Mouse (Mus musculus): Measurements from ENCODE around the gene Sash1.

The Sash1 gene

DNA sequence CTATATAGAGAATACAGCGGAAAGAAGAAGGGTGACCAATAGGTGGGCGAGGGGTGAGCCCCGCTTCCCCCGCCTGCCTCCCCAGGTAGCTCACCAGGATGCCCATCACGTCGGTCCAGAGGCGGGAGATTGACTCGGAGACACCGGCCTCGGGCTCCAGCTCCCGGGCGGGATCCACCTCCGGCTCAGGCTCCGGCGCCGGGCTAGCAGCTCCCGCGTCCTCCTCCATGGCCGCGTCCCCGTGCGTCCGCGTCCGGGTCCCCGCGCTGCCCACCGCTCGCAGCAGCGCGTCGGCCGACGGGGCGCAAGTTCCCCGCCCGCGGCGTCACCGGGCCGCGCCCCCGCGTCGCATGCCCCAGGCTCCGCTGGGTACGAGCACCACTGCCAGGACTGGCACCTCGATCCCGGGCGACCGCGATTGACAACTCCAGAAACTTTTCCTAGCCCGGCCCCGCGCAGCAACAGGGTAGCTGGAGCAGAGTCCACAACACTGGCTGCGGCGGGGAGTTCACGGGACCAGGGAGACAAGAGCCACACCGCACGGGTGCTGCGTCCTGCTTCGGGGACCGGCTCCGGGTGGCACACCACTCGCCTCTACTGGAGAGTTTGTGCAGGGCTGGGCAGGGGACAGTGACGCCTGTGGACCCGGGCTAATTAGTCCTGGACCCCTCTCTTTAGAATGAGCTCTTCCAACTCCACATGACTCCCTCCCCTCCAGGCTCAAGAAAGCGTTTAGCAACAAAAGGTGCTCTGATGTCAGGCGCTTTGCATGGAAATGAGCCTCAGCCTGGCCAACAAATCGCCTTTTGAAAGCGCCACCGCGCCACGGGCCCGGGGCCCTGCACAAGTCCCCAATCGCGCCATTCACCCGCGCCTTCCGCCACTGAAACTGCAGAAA, at the start of gene Sash1:
TSS of gene Sash1 (minus strand) at position 441 of the 898 bp plus-strand sequence.
- in situ Hi-C loops (cut with MseI, MboI) = no loop called here

DNA sequence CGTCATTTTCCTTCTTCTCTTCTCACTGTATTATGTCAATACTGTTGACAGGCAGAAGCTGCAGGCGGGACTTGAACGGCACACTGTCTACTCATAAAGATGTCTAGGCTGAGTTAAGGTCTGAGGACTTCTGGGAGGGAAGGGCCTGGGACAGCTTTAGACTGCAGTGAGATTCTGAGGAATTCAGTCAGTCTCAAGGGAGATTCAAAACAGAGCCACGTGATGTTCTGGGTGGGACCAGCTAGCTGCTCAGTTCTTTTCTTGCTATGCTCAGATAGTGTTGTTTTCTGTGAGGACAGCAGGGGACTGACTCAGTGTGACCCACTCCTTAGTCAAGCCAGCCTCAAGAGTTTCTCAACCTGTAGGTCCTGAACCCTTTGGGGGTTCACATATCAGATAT, 49.7 kb upstream of the Sash1 start:
- in situ Hi-C loops (cut with MseI, MboI) = no loop called here

DNA sequence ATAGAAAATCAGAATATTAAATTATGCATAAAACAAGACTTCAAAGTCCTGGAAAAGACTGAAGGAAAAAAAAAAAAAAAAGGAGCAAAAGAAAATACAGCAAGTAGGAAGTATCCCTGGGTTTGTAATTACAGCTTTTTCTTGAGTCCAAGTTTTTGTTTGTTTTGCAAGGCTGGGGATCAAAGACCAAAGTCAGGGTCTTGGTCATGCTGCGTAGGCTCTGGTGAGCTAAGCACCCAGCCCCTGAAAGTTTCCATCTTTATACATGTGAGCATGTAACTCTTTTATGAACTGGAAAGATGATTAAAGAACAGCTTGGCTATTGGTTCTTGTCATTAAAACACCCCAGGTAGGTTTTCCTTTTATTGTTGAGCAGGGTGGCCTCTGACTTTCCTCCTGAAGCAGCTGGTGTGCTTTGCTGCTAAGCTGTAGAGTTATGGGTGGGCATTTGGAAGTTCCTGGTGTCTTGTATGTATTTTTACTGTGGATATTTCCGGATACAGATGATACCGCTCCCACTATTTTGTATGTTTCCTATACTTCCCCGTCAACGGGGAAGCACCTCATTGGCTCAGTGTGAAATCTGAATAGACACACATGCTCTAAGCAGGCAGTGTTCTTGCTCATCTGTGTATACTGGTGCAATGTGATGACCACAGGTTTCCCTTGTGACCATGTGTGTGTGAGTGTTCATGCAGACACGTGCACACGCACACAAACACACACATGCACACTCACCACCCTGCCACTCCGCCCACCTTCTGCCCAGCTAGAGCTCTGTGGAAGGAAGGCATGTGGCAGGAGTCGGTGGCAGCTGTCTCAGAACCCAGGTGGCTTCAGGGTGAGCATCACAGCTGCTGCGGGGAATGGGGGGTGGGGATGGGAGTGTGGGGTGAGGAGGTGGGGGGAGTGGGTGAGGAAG, 47.8 kb upstream of the Sash1 start:
- in situ Hi-C loops (cut with MseI, MboI) = no loop called here

DNA sequence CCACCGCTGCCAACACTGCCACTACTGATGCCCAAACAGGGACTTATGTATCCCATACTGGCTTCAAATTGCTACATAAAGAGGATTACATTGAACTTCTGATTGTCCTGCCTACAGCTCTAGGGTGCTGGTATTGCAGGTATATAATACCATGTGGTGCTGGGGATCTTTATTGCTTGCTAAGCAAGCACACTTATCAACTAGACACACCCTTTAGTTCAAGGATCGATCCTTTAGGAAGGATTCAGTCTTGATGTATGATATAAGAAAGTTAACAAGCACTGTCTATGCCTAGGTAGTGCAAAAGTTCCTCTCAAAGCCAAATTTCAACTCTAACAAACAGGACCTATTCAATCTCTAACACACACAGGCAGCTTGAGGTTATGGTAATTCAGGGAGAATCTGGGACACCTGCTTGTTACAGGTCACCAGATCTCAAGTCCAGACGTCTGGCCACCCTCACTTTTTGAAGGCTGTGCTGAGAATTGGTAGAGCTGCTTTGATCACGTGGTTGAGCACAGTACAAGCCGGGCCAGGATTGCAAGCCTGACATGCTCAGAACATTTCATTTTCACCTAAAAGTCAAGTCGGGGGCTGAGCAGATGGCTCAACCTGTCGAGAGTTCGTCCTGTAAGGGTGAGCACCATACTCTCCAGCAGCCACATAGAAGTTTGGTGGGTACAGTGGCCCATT, 45.8 kb upstream of the Sash1 start:
- in situ Hi-C loops (cut with MseI, MboI) = no loop called here

DNA sequence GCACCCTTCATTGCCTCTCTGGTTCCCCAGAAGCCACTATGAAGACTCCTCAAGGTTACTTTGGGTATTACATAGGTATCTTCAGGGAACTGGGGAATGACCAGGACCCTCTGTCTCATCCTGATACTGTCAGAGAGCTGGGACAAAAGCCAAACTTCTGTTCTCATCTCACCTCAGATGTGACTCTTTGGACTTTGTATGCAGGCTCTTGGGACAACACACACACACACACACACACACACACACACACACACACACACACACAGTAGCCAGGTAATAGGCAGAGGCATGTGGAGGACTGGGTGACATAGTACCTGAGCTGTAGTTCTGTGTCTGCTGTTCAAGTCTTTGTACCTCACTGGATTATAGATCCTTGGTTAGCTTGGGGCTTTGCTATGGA, 44.8 kb upstream of the Sash1 start:
- in situ Hi-C loops (cut with MseI, MboI) = no loop called here

DNA sequence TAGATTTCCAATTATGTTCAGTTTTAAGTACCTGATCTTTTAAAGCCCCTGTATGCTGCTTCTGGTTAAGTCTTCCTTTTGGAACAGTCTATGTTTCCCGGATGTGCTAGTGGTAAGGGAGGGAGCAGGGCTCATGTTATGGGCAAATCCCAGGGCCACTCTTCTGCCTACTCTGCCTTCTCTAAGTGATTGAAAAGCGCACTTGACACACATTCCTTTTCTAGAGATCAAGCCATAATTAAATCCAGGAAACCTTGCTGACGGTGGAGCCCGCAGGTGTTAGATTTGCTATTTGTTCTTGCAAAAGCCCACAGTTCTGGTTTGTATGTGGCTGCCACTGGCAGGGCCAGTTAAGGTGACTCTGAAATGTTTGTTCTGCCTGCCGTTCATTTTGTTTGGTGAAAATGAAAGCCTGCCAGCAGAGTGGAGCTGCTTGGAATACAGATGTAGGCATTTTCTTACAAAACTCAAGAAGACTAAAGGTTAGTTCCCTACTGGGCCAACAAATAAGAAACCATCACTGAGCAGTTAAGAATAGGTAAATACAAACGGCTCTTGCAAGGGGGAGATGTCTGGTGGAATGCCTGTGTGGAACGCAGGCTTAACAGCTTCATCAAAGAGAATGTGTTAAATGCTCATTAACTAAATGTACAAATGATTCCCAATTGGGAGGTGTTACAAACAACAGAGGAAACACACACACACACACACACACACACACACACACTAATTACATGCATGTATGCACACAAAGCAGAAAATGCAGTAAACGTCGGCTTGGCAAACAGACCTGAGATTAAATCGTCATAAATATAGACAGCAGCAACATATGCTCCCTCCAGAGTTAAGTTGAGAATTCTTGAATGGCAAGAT, 43.1 kb upstream of the Sash1 start:
- in situ Hi-C loops (cut with MseI, MboI) = no loop called here

DNA sequence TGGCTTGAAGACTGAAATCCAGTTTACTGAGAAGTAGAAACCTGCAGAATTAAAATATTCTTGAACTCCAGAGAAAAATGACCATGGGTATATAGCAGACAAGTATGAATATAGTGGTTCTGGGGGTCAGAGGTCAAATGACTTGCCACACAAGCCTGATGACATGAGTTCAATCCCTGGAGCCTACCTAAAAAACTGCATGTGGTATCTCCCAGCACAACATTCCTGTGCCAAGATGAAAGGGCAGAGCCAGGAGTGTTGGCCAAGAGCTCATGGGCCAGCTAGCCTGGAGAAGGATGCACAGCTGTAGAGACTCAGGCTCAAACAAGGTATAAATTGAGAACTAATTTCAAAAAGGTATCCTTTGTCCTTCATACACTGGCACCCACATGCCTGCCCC, 42.4 kb upstream of the Sash1 start:
- in situ Hi-C loops (cut with MseI, MboI) = no loop called here

DNA sequence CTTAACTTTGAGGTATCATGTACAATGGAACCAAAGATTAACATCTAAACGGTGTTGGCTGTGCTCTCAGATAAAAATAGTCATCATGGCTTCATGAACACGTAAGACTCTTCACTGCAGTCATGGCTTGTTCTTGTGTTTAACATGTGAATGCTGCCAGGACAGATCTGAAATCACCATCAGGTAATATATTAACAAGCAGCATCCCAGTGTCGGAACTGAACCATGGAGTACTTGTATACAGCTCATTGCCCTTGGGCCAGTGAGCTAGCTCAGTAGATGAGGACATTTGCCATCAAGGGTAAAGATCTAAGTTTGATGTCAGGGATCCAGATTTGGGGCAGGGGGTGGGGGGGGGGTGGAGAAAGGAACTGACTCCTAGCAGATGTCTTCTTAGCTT, 41.0 kb upstream of the Sash1 start:
- in situ Hi-C loops (cut with MseI, MboI) = no loop called here

DNA sequence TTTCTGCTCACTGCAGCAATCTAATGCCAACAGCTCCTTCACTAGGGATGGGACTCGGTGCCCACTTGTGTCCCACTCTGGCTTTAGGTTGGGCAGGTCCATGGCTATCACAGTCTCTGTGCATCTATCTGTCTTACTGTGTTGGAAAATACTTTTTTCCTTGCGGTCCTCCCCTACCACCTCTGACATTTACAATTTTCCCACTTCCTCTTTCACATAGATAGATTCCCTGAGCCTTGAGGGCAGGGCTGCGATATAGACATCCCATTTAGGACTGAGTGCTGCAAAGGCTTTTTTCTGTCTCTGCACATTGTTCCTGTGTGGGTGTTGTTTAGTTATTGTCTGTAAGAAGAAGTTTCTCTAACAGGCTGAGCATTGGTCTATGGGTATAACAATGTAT, 40.4 kb upstream of the Sash1 start:
- in situ Hi-C loops (cut with MseI, MboI) = no loop called here

DNA sequence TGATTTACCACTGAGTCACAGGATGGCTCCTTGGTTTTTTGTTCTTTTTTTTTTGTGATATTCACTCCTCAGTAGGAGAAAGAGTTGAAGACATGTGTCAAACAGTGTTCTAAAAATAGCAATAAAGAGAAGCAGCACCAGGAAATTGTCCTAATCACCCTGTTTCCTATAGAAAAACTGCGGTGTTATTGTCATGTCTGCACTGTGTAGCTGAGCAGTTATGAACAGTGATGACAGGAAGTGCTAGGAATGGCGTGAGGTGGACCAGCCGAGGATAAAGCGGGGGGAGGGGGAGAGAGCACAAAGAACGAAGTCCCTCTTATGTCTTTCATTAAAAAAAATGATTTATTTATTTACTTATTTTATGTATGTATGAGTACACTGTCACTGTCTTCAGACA, 39.4 kb upstream of the Sash1 start:
- in situ Hi-C loops (cut with MseI, MboI) = no loop called here

DNA sequence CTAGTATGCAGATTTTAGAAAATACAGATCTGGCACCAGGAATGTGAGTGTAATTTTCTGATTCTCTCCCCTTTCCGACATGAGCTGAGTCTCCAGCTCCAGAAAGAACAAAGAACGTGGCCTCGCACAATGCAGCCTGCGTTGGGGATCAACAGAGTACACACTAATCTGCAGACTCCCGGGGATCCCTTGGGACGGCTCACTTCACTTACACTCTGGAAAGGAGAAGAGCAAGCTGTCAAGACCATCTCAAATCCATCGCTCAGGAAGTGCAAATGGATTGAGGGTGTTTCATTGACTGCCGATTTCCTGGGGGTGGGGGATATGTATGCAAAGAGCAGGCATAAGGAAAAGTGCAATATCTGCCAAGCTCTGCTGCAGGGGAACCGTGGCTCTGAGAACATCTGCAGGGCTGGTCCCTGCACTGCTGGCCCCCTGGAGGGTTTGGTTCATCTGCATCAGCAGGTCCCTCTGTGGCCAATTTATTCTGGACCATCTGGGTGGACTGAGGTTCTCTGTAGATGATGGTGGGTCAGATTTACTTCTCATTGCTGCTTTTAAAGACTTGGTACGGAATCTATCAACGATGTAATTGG, 35.3 kb upstream of the Sash1 start:
- in situ Hi-C loops (cut with MseI, MboI) = no loop called here

DNA sequence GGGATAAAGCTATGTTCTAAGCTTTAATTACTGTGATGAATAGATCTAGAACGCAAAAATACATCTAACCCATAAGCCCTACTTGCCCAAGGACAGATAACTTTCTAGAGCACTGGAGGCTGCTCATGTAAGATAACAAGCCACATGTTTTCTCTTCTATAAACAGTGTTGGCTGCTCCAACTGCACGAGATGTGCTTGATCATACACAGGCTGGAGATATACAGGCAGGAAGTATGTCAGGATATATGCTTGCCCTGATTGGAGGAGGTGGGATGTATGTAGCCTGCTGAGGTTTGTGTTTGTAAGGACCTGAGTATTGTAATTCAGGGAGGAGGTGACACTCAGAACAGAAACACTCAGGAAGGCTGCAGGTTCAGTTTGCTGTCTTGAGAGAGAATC, 31.9 kb upstream of the Sash1 start:
- in situ Hi-C loops (cut with MseI, MboI) = no loop called here

DNA sequence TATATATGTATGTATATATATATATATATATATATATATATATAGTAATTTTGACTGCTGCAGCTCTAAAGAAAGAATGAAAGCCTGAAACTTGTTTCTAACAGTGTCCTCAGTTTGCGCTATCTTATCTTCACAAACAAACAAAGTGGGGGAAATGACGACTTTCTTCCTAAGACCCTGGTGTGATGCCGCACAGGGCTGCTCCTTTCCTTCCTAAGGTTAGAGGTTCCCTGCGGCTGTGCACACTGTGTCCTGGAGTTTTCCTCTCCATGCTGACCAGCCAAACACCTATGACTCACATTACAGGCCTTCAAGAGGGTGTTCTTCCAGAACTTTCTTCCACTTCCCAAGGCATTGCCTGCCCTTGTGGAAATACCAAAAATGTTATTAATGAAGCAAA, 31.5 kb upstream of the Sash1 start:
- in situ Hi-C loops (cut with MseI, MboI) = no loop called here

DNA sequence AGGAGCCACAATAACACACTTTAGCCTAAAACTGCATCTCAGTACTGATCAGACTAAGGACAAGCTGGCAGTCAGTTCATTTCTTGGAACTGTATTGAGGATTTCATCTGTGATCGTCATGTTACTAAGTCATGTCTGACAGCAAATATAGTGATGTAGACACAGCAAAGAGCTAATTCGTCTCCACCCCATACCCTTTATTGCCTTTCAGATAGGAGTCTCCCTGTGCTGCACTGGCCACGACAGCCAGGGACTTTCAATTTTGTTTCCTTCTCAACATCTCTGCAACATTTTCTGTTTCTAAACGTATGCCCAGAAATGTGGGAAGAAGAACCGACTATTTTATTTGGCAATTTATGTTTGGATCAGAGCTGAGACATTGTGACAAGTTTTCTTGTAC, 29.9 kb upstream of the Sash1 start:
- in situ Hi-C loops (cut with MseI, MboI) = no loop called here

DNA sequence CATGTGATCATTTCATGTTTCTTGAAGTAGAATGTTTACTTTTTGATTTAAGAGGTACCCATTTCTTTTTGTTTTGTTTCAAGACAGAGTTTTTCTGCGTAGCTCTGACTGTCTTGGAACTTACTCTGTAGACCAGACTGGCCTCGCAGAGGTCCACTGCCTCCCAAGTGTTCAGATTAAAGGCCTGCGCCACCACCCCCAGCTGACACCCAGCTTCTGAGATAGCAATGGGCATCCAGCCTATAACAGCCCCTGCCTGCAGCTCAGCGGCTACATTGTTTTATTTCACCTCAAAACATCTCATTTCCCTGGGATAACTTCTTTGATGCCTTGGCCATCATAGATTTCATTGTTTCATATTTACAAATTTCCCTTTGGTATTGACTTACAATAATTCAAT, 28.0 kb upstream of the Sash1 start:
- in situ Hi-C loops (cut with MseI, MboI) = no loop called here

DNA sequence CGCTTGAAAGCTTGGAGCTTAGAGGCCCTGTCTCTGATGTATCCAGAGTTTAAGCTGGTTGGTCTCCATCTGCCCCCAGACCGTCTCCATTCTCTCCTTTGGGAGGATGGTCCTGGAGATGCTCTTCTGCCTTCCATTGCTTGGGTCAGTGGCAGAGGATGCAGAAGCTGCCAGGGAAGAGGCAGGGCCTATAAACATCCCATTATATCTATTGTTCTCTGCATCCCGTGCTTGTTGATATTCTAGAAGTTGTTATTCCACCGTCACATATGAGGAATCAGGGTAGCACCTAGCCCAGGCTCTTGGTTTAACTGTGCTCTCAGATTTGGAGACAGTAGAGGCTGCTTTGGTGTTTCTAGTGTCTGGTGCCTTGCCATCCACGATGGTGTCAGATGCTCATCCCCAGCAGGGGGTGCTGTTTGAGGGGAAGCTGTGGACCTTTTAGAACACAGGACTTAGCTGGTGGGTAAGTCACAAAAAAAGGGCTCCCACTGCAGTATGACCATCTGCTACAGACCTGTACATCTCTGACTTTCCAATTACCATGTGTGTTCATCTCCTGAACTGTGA, 26.9 kb upstream of the Sash1 start:
- in situ Hi-C loops (cut with MseI, MboI) = no loop called here

DNA sequence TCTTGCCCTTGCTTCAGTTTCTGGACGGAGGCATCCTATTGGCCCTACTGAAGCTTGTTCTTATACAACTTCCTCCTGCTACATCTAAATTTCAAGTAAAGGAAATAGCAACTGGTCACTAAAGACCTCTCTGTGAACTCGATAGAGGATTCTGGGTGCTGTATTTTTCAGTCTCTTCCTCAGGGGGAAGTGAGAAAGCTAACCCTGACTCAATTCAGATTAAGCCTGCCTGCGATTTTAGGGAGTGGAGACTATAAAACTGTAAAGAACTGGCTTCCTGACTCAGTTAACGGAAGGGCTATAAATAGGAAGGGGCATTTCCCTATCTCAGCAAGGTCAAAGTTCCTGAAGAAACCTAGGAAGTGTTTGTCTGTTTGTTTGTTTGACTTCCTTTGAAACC, 26.3 kb upstream of the Sash1 start:
- in situ Hi-C loops (cut with MseI, MboI) = no loop called here

DNA sequence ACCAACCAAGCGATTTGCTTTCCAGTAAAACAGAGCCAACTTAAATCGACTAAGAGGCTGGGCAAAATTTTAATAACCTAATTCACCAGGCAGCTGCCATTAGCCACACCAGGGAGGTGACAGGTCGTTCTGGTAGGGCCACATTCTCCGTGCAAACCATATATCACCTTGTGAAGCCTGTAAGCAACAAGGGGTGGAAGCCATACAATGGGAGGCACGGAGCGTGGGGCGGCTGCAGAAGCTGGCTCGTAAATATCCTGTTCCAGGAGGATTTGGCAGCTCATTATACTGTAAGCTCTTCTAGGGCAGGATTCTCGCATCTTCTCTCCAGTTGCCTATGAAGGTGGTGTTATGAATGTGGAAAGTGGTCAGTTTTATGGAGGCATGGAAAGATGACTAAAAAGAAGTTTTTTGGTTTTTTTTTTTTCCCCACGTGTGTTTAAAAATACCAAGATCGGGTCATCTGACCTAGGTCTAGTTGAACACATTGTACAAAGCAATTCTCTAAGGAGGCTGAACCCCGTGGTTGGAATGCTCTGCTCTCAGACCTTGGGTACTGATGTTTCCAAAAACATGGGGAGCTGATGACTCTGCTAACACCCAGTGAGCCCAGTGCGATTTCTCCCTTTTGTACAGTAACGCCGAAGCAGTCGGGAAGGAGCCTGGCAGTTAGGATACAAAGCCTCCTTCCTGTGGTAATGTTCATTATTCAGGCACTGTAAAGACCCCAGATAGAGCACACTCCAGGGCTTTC, 24.5 kb upstream of the Sash1 start:
- in situ Hi-C loops (cut with MseI, MboI) = no loop called here

DNA sequence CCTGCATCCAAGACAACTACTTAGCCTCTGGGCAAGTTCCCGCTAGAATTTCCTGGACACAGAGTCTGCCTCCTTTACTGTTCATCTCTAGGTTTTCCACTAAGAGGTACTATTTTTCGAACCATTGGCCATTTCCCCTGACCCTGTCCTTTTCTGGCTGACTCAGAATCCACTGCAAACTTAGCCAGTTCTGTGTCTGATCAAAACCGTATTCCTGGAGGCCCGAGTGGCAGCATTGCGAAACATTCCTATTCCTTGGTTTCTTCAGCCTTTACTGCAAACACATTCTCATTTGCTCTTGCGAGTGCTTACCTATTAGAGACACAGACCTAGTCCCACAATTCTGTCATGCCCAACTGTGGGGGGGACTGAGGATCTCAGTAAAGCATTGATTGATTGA, 17.2 kb upstream of the Sash1 start:
- in situ Hi-C loops (cut with MseI, MboI) = no loop called here

DNA sequence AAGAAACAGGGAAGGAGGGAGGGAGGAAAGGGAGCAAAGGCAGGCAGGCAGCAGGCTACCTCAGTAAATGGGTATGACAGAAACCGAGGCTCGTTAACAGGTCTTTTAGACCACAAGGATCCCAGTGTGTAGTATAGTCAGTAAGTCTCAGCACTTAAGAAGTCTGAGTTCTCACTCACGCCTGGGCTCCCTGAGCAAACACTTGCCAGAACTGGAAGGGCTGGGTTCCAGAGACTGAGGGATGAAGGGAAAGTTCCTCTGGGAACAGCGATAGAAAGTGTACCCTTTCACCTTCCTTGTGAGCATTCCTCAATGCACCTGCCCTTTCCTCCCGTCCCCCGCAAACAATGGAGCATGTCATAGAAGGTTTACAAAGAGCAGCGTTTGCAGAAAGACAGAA, 16.5 kb upstream of the Sash1 start:
- in situ Hi-C loops (cut with MseI, MboI) = no loop called here
